Mouse (Mus musculus): ENCODE results near the gene Neu3.

DNA sequence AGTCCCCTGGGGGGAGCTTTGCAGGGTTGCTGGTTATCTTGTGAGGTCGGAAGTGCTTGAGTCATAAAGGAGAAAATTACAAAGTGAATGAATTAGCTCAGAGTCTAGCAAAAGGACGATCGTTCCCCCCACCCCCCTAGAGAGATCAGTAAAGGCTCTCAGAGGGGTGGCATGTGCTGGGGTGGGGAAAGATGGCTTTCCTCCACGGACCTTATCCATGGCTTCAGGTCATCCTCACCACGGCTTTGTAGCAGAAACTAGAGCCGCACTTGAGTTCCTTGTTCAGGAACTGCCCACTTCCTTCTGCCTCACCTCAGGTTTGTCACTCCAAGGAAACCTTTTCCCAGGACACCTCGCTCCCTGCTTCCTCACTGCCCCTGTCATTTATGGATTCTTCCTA, 35.1 kb upstream of the Neu3 start, which contains the start of gene Spcs2:
- no peak for TF ChIP-seq ZNF384 (IDR thresholded peaks at IDR 0.05; ENCODE audit: low read depth, low read length)
- no peak for TF ChIP-seq MAFK (IDR thresholded peaks at IDR 0.05; ENCODE audit: insufficient read depth, low read depth, low read length)
- TF ChIP-seq CHD2 (IDR thresholded peaks at IDR 0.05; ENCODE audit: low read depth, low read length) = no peak
- no peak for TF ChIP-seq HCFC1 (IDR thresholded peaks at IDR 0.05; ENCODE audit: borderline replicate concordance, insufficient read depth, low read length)
- no peak for TF ChIP-seq ZC3H11A (IDR thresholded peaks at IDR 0.05; ENCODE audit: borderline replicate concordance, low read depth, low read length)
